Mouse (Mus musculus): ENCODE data around the gene Afg1l.

DNA sequence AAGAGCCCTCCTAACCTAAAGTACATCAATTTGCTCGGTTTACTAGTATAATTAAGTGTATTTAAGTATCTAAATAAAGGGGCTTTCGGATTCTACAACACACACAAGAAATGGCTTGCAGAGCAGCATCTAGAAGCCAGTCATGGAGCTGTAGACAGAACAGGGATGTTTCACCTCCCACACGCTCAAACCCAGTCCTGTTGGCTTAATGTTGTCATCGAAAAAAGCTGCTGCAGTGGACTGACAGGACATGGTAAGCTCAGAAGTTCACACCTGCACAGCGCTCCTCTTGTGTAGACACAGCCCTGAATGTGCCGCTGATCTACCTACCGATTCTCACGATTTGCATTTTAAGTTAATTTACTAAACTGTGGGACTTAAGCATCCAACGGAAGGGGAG is 32.2 kb downstream of the Afg1l start:
- TF ChIP-seq POLR2A (IDR thresholded peaks at IDR 0.05; ENCODE audit: insufficient read depth, low read depth, low read length) (no peak), CTCF (IDR thresholded peaks at IDR 0.05) (no peak)

Data from heart, adult 2 months (tissue).